Mouse (Mus musculus) neural tube, embryonic 14.5 days (tissue): ENCODE results near the gene Poll. TPM values are rescaled to one million over a fixed set of nuclear protein-coding genes. Genes with fewer than 3 reads are reported as not detected.

Experiments used
- ATAC-seq: fragments of 200-750 bp; cut with Nextera tagmentation; 2 replicates; pipeline ENCODE4 v1.8.0; 2017; ENCODE audit warnings: low read depth, mild to moderate bottlenecking, moderate TSS enrichment, moderate library complexity
- H3K27ac ChIP-seq: fragments of 300-500 bp; sonication (generic); 2 replicates; pipeline ENCODE4 v1.5.1; 2014; ENCODE audit warnings: low read depth, mild to moderate bottlenecking, control low read depth, low read length, moderate library complexity, mixed read lengths
- H3K27me3 ChIP-seq: fragments of 300-500 bp; sonication (generic); 2 replicates; pipeline ENCODE4 v1.6.1; 2014; ENCODE audit warnings: low read length; ENCODE audit not compliant: control insufficient read depth, insufficient read depth
- H3K36me3 ChIP-seq: fragments of 300-500 bp; sonication (generic); 2 replicates; pipeline ENCODE4 v1.6.1; 2014; ENCODE audit warnings: low read length, mixed read lengths; ENCODE audit not compliant: control insufficient read depth, insufficient read depth
- H3K4me1 ChIP-seq: fragments of 300-500 bp; sonication (generic); 2 replicates; pipeline ENCODE4 v1.6.1; 2014; ENCODE audit warnings: low read length; ENCODE audit not compliant: control insufficient read depth, insufficient read depth
- H3K4me2 ChIP-seq: fragments of 300-500 bp; sonication (generic); 2 replicates; pipeline ENCODE4 v1.6.1; 2014; ENCODE audit warnings: mild to moderate bottlenecking, low read depth, low read length, control low read depth
- H3K4me3 ChIP-seq: fragments of 300-500 bp; sonication (generic); 2 replicates; pipeline ENCODE4 v1.5.1; 2014; ENCODE audit warnings: low read depth, low read length, control low read depth, mixed read lengths
- H3K9ac ChIP-seq: fragments of 300-500 bp; sonication (generic); replicated peaks from 2 replicates; pipeline ENCODE4 v1.6.1; 2014; ENCODE audit warnings: low read depth, mild to moderate bottlenecking, control low read depth, low read length, mixed read lengths
- H3K9me3 ChIP-seq: fragments of 300-500 bp; sonication (generic); 2 replicates; pipeline ENCODE4 v1.6.1; 2016; ENCODE audit warnings: low read length; ENCODE audit not compliant: control insufficient read depth
- WGBS: fragments of 180-500 bp; shearing (Covaris S2); extraction: QIAGEN DNeasy Blood & Tissue Kit; methylation state at CpG from one replicate; pipeline ENCODE4 v1.1.7; 2014; 5-methylcytosine and 5-hydroxymethylcytosine counted together
- polyA plus RNA-seq: library from polyadenylated mRNA; unstranded; fragments of >200 nt; fragmentation: Nextera tagmentation; extraction: Ambion mirVana; gene quantifications from 2 replicates; pipeline ENCODE4 v1.2.1, GENCODE M21; 2014

Gene Poll
- polyA plus RNA-seq, 1 experiment from 2014 or later = 9.2 TPM

- WGBS = 85% methylated on average over 6 of the region's 6 CpGs
- no peak for ATAC-seq
- H3K4me1 ChIP-seq = no peaks in the 10 kb centered on the region
- no peaks in the 10 kb centered on the region for H3K9me3 ChIP-seq
- H3K9ac ChIP-seq = no peak overlapping the region
- H3K27ac ChIP-seq = no peak overlapping the region
- H3K27me3 ChIP-seq = peaks cover 5% of the 10 kb centered on the region; the same call in 1 of the 2 replicates
- H3K4me2 ChIP-seq = no peak overlapping the region
- H3K4me3 ChIP-seq = no peak overlapping the region
- 0 out of 2 replicates have a peak, but pooled peaks cover 4% of the 10 kb centered on the region for H3K36me3 ChIP-seq
Measured at GRCm38 (mm10) chr19:45595481-45595880, 35.1 kb upstream of the Poll start.

DNA sequence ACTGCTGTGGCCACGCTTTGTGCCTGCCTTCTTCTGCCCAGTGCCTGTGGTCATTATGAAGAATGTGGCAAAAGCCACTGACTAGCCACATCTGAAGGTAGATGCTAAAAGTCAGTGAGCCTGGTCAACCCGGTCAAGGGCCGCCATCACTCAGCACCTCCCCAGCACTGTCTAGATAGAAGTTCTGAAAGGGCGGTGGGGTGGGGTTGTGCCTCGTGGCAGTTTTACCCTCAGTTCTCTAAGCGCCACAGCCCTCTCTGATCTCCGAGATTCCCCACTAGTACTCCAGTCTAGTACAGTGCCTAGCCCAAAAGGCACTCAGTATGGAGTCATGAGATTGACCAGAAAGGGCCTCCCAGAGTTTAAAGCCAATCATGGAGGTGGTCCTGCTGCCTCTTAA lies 33.7 kb upstream of the Poll start:
- Histone ChIP-seq H3K27me3 (peaks cover 5% of the 10 kb centered on the region; the same call in 1 of the 2 replicates), H3K36me3 (0 out of 2 replicates have a peak, but pooled peaks cover 4% of the 10 kb centered on the region), H3K9ac (no peak overlapping the region), H3K4me2 (no peak overlapping the region), H3K27ac (no peak overlapping the region), H3K4me3 (no peak overlapping the region), H3K4me1 (no peaks in the 10 kb centered on the region), H3K9me3 (no peaks in the 10 kb centered on the region)
- WGBS = 96% methylated on average over 7 of the region's 7 CpGs
- no peak for ATAC-seq

DNA sequence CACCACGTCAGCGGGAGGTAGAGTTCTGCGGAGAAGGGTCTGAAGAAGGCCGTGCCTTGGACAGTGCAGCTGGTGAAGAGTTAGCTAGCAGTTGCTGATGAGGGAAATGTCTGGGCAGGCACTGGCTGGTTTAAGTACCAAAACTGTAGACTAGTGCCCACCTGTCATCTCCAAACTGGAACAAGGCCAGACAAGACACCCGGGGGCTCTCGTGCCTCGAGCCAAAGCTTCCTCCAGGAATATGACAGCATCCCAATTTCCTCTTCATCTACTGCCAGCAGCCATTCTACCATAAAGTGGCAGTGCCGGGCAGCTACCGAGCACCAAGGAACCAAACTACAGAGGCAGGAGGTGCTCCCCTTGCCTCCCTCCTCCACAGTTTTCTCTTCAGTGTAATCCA lies 32.6 kb upstream of the Poll start:
- Histone ChIP-seq H3K4me3 (no peak overlapping the region), H3K27me3 (peaks cover 2% of the 10 kb centered on the region; the same call in 1 of the 2 replicates), H3K4me2 (no peak overlapping the region), H3K36me3 (0 out of 2 replicates have a peak, but pooled peaks cover 4% of the 10 kb centered on the region), H3K4me1 (no peaks in the 10 kb centered on the region), H3K9ac (no peak overlapping the region), H3K27ac (no peak overlapping the region), H3K9me3 (no peaks in the 10 kb centered on the region)
- no peak for ATAC-seq
- WGBS = 93% methylated on average over 9 of the region's 9 CpGs

- Histone ChIP-seq H3K4me1 (no peaks in the 10 kb centered on the region), H3K9me3 (no peaks in the 10 kb centered on the region), H3K27me3 (peaks cover 2% of the 10 kb centered on the region; the same call in 1 of the 2 replicates), H3K9ac (no peak overlapping the region), H3K27ac (no peak overlapping the region), H3K4me3 (no peak overlapping the region), H3K36me3 (0 out of 2 replicates have a peak, but pooled peaks cover 4% of the 10 kb centered on the region), H3K4me2 (no peak overlapping the region)
- ATAC-seq = no peak
- WGBS = 89% methylated on average over 7 of the region's 7 CpGs
Measured at GRCm38 (mm10) chr19:45591704-45592103, 31.4 kb upstream of the Poll start.

- Histone ChIP-seq H3K27ac (no peak overlapping the region), H3K4me3 (no peak overlapping the region), H3K9ac (no peak overlapping the region), H3K9me3 (no peaks in the 10 kb centered on the region), H3K36me3 (0 out of 2 replicates have a peak, but pooled peaks cover 4% of the 10 kb centered on the region), H3K27me3 (peaks cover 2% of the 10 kb centered on the region; the same call in 1 of the 2 replicates), H3K4me1 (no peaks in the 10 kb centered on the region), H3K4me2 (no peak overlapping the region)
- no peak for ATAC-seq
- 87% methylated on average over 6 of the region's 6 CpGs for WGBS
Measured at GRCm38 (mm10) chr19:45589761-45590160, 29.4 kb upstream of the Poll start.

GRCm38 (mm10) chr19:45587509-45588292 lies 27.4 kb upstream of the Poll start:
- Histone ChIP-seq H3K9ac (no peak overlapping the region), H3K27me3 (no peaks in the 10 kb centered on the region), H3K9me3 (no peaks in the 10 kb centered on the region), H3K36me3 (0 out of 2 replicates have a peak, but pooled peaks cover 4% of the 10 kb centered on the region), H3K4me2 (no peak overlapping the region), H3K27ac (no peak overlapping the region), H3K4me3 (no peak overlapping the region), H3K4me1 (no peaks in the 10 kb centered on the region)
- WGBS = 85% methylated on average over 6 of the region's 6 CpGs
- ATAC-seq = no peak

GRCm38 (mm10) chr19:45586850-45587249 lies 26.5 kb upstream of the Poll start:
- H3K4me2 ChIP-seq = no peak overlapping the region
- H3K27ac ChIP-seq = no peak overlapping the region
- H3K4me1 ChIP-seq = peaks cover 6% of the 10 kb centered on the region; the same call in 1 of the 2 replicates
- no peak overlapping the region for H3K4me3 ChIP-seq
- no peaks in the 10 kb centered on the region for H3K27me3 ChIP-seq
- H3K36me3 ChIP-seq = 0 out of 2 replicates have a peak, but pooled peaks cover 4% of the 10 kb centered on the region
- no peaks in the 10 kb centered on the region for H3K9me3 ChIP-seq
- no peak overlapping the region for H3K9ac ChIP-seq
- no peak for ATAC-seq
- WGBS = 84% methylated on average over 3 of the region's 3 CpGs

- H3K9me3 ChIP-seq = no peaks in the 10 kb centered on the region
- no peak for ATAC-seq
- H3K27me3 ChIP-seq = no peaks in the 10 kb centered on the region
- no peak overlapping the region for H3K27ac ChIP-seq
- 74% methylated on average over 9 of the region's 9 CpGs for WGBS
- H3K4me2 ChIP-seq = no peak overlapping the region
- H3K9ac ChIP-seq = no peak overlapping the region
- peaks cover 9% of the 10 kb centered on the region; the same call in 1 of the 2 replicates for H3K4me1 ChIP-seq
- H3K36me3 ChIP-seq = no peaks in the 10 kb centered on the region
- H3K4me3 ChIP-seq = no peak overlapping the region
Measured at GRCm38 (mm10) chr19:45584856-45585620, 24.7 kb upstream of the Poll start.

GRCm38 (mm10) chr19:45583136-45583535 lies 22.8 kb upstream of the Poll start:
- ATAC-seq = no peak
- Histone ChIP-seq H3K36me3 (peaks cover 8% of the 10 kb centered on the region), H3K27me3 (no peaks in the 10 kb centered on the region), H3K4me3 (no peak overlapping the region), H3K4me1 (peaks cover 12% of the 10 kb centered on the region; the same call in 1 of the 2 replicates), H3K9ac (no peak overlapping the region), H3K4me2 (no peak overlapping the region), H3K9me3 (no peaks in the 10 kb centered on the region), H3K27ac (no peak overlapping the region)
- 84% methylated on average over 6 of the region's 6 CpGs for WGBS
